Mouse (Mus musculus) embryonic facial prominence, embryonic 10.5 days (tissue): Measurements from ENCODE around the gene Ephx1. TPM values are rescaled to one million over a fixed set of nuclear protein-coding genes. Genes with fewer than 3 reads are reported as not detected.

Experiments
- polyA plus RNA-seq: library from polyadenylated mRNA; unstranded; fragments of >200 nt; fragmentation: Nextera tagmentation; extraction: Ambion mirVana; gene quantifications from 2 replicates; pipeline ENCODE4 v1.2.1, GENCODE M21; 2016

The Ephx1 gene
- polyA plus RNA-seq, 1 experiment from 2014 or later, result 0.46 TPM

Other genes with a start within 250 kb of the Ephx1 start
- gene H3f3a, start 207.0 kb downstream of the Ephx1 start, polyA plus RNA-seq, result 2,636 and 2,772 TPM in 2 replicates
- gene Sde2, start 169.8 kb downstream of the Ephx1 start, polyA plus RNA-seq, result 45.4 and 46.8 TPM in 2 replicates
- not detected in 2 replicates for gene Lefty2, start 127.8 kb downstream of the Ephx1 start, polyA plus RNA-seq
- 141 and 149 TPM in 2 replicates for gene Pycr2, start 116.6 kb downstream of the Ephx1 start, polyA plus RNA-seq
- 0.11 and 0.39 TPM in 2 replicates for gene Lefty1, start 85.9 kb downstream of the Ephx1 start, polyA plus RNA-seq
- gene Tmem63a, start 78.6 kb downstream of the Ephx1 start, polyA plus RNA-seq, result 2.4 and 4.3 TPM in 2 replicates
- not detected in 2 replicates for gene 9130409I23Rik, start 30.3 kb upstream of the Ephx1 start, polyA plus RNA-seq
- gene Nvl, start 123.3 kb upstream of the Ephx1 start, polyA plus RNA-seq, result 45.2 and 49.5 TPM in 2 replicates
- gene Cnih4, start 123.8 kb upstream of the Ephx1 start, polyA plus RNA-seq, result 111 and 121 TPM in 2 replicates
- 30.3 and 30.9 TPM in 2 replicates for gene Wdr26, start 191.1 kb upstream of the Ephx1 start, polyA plus RNA-seq